Mouse (Mus musculus) thymus, adult 2 months (tissue): ENCODE data around the gene Acp5.

Experiments
- CTCF ChIP-seq: fragments of 200-500 bp; IDR thresholded peaks from 2 replicates; pipeline ENCODE4 v1.5.1; 2012; ENCODE audit warnings: mild to moderate bottlenecking, control low read depth, low read length, moderate library complexity, borderline replicate concordance; ENCODE audit not compliant: control insufficient read depth, poor library complexity, insufficient read depth; ENCODE audit errors: extremely low read depth
- POLR2A ChIP-seq: fragments of 200-500 bp; IDR thresholded peaks from 2 replicates; pipeline ENCODE4 v1.6.1; 2012; ENCODE audit warnings: mild to moderate bottlenecking, low read length, control low read depth, moderate library complexity; ENCODE audit not compliant: control insufficient read depth, poor library complexity, insufficient read depth; ENCODE audit errors: extremely low read depth

DNA sequence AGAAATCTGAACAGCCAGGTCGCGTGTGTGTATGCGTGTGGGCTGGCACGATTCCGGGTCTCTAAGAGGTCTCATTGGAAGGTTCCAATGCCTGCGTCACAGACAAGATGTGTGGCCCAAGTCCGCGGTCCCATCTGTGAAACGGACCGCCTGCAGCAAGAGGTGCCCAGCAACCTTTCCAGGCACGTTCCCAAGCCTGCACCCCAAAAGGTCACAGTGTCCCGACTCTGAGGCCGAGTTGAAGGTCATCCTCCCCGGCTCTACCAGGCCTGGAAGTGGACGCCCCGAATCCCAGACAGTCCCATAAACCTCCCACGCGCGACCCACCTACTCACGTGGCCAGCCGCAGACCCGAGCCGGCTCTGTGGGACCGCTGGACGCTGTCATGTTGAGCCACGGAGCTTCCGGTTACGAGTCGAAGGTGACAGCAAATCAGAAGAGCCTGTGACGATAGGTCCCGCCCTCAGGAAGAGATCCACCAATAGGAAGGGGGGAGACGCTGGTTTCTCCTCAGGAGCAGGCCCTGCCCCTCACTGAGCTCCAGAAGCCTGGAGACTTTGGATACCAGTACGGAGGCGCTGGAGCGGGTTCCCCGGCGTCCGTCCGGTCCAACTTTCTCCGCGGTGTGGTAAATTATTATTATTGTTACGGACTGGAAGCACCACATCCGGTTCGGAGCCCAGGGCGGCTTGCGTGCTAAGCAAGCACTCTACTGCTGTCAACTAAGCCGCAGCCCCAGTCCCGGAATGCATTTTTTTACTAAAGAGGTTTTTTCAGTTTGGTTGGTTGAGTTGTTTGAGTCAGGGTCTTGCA lies 50.3 kb downstream of the Acp5 start, which contains the start of gene Ecsit:
- peak; percentile 58 for TF ChIP-seq POLR2A
- TF ChIP-seq CTCF, result 0 out of 2 replicates have a peak, but pooled peaks have one; percentile 22
